Mouse (Mus musculus) retina, adult 2 months (tissue): ENCODE results near the gene Asb6.

ENCODE experiments used
- DNase-seq: peaks from one replicate; pipeline ENCODE4 v3.0.0-alpha.2; 2012; ENCODE audit warnings: low read depth, low spot score

Asb6 gene

DNA sequence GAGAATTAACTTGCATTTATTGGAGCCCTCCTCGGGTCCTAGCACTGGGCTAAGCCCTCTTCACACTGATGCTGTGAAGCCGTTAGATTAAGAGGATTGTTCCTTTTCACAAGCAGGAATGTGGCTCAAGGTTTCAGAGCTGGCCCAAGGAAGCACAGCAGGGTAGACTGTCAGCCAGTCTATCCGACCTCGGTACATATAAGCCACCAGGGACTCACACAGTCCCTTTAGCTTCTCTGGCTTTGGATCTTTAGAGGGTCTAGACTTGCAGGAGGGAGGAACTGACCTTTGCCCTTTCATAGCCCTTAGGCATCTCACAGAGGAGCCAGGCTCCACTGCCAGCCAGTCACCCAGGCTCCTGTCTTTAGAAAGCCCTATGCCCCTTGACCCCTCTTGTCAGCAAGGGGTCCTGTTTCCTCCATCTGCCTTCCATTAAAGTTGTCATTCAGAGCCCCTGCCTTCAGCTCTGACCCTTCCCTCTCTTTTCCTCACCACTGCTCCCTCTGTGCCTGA lies at the start of gene Asb6:
Asb6 (minus strand) TSS at position 51 of the 513 bp plus-strand sequence.
- DNase-seq: no peak

DNA sequence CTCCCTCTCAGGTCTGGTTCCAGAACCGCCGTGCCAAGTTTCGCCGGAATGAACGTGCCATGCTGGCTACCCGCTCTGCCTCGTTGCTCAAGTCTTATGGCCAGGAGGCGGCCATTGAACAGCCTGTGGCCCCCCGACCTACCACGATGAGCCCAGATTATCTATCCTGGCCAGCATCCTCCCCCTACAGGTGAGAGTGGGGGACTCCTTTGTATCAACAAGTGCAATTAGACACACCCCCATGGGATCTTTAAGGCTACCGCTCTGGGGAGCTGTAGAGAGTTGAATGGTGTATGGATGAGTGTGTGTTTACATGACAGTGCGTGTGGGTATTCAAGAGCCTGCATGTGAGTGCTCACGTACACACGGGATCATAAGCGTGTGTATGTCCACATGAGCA lies 49.3 kb upstream of the Asb6 start:
- no peak for DNase-seq

- DNase-seq: no peak
These were observed 45.7 kb upstream of the Asb6 start for GRCm38 (mm10) chr2:30875621-30876432.

GRCm38 (mm10) chr2:30875096-30875495 lies 45.0 kb upstream of the Asb6 start:
- no peak for DNase-seq

DNA sequence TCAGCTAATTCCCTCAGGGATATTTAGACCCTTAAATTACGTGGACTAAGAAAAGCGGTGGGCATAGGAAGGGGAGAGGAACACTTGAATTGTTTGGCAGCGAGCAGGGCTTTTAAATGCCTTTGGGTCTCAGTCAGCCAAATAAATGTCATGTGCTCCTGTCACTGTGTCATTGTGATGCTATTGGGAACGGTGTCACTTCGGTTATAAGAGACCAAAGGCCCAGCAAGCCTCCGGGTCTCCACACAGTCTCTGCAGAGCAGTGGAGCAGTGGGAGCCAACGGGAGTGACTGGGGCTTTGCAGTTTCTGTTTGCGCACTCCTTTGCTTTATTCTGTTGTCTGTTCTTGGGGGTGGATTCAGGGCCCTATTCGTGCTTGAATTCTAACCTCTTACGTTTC lies 44.3 kb upstream of the Asb6 start:
- DNase-seq: no peak

- DNase-seq: no peak
These were observed 42.5 kb upstream of the Asb6 start for GRCm38 (mm10) chr2:30872669-30873068.

DNA sequence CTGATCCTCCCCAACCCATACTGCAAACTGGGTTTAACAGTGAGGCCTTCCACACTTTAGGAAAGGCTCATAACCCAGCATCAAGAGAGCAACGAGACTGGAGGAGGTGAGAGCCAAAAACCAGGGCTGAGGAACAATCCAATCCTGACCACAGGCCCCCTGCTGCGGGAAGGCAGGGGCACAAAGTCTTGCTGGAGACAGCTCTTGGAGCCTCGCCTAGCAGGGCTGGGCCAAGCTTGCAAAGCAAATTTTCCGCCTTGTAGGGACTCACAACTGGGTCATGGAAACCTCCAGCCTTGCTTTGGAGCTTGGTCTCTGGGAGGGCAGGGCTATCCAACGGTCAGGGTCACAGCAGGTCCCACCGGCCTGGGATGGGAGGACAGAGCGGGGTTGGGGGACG lies 40.7 kb upstream of the Asb6 start:
- DNase-seq: no peak

GRCm38 (mm10) chr2:30865426-30865825 lies 35.3 kb upstream of the Asb6 start:
- no peak for DNase-seq

DNA sequence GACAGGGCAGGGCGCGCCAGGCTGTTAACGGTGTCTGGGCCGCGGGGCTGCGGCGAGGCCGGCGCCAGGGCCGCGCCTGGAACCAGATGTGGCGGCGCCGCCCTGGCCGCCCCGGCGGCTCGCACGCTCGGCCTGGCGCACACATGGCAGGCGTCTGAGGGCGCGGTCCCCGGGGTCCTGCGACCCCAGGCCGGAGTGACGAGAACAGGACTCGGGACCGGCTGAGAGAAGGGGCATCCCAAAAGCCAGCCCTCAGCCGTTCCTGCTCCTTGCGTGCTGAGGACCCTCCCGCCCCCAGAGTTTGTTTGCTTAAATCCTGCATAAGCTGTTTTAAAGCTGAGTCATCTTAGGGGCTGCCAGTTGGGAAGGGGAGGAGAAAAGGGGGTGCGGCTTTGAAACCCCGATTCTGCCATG lies 34.8 kb upstream of the Asb6 start:
- DNase-seq: no peak

DNA sequence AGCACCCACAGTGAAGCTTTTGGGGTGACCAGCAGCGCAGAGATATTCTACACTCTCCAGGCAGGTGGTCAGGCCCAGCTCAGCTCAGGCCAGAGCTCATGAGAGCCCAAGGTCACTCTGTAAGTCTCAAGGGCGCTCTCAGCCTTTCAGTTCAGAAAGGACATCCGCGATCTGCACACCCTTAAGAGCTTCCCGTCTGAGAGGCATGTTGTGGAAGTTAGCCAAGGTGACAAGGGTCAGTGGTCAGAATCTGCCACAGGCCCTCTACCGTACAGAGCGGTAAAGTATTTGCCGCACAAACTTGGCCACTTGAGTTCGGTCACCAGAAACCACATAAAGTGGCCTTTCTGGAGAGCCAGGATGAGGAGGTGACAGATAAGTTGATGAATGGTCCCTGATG lies 33.4 kb upstream of the Asb6 start:
- no peak for DNase-seq

- DNase-seq: no peak
These were observed 31.9 kb upstream of the Asb6 start for GRCm38 (mm10) chr2:30862081-30862480.

GRCm38 (mm10) chr2:30859782-30860181 lies 29.6 kb upstream of the Asb6 start:
- no peak for DNase-seq

GRCm38 (mm10) chr2:30857076-30857475 lies 26.9 kb upstream of the Asb6 start:
- DNase-seq: no peak

DNA sequence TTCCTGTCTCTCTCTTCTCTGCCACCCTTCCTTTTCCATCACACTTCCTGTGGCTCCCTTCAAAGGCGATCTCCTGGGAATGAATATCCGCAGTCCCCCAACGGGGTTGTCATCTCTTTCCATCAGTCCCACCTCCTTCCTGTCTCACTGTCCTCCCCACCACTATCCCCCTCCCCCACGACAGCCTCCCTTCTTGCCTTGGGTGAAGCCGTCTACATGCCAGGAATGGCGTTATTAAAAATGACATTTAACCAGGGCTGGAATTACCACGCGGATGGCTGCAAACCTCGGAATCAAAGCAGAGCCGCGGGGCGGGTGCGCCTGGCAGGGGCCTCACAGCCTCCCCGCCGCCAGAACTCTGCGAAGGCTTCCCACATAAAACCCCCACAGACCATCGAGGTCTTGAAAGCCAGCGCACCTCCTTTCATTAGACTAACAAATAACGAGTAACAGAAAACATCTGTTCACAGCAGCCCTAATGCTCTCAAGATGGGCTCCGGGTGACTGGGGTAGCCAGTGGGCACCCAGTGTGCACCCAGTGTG lies 22.7 kb upstream of the Asb6 start:
- DNase-seq: no peak

DNA sequence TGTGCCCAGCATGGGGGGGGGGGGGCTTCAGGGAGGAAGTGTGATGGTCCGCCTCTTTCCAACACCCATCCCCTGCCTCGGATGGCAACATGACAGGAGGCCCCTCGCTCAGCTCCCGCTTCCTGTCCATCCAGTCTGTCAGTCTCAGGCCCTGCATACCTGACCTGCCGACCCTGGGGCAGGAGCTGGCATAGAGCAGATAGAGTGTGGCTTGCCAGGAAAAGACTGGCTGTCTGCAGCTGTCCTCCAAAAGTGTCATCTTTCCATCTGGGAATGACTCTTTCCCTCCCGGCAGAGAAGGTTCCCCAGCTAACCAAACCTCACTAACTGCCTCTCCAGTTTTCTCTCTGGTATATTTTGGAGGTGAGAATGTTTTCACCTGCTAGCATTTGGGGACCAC lies 20.4 kb upstream of the Asb6 start:
- no peak for DNase-seq

GRCm38 (mm10) chr2:30848184-30848583 lies 18.1 kb upstream of the Asb6 start:
- DNase-seq: no peak

- DNase-seq: no peak
These were observed 16.6 kb upstream of the Asb6 start for GRCm38 (mm10) chr2:30846723-30847122.

- DNase-seq: no peak
These were observed 16.1 kb upstream of the Asb6 start for GRCm38 (mm10) chr2:30846236-30846635.

DNA sequence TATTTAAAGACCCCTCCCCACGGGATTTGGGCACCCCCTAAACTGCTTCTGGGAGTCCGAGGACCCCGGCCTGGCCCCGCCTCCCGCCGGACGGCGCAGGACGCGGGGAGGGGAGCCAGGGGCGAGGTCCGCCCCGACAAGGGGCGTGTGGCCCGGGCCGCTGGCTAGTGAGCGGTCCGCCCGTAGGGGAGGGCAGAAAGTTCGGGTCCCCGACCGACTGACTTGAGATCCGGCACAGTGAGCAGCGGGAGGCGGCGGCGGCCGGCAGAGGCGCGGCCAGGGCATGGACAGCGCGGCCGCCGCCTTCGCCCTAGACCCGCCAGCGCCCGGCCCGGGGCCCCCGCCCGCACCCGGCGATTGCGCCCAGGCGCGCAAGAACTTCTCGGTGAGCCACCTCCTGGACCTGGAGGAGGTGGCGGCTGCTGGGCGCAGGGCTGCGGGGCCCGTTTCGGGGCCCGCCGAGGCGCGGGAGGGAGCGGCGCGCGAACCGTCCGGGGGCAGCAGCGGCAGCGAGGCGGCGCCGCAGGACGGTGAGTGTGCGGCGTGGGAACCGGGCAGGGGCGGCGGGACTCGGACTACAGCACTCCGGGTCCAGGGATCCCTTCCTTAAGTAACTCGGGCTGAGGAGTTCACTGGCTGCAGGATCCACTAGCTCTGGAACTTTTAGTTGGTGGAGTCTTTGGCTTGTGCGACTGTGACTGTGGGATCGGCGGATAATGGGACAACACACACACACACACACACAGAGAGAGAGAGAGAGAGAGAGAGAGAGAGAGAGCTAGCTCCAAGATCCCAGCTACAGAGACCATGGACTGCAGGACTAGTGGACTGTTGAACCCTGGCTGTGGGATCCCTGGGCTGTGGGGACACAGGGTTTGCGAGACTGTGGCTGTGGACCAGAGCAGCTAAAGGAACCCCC lies 15.3 kb upstream of the Asb6 start:
- DNase-seq: no peak

- DNase-seq: no peak
These were observed 12.5 kb upstream of the Asb6 start for GRCm38 (mm10) chr2:30842615-30843014.

DNA sequence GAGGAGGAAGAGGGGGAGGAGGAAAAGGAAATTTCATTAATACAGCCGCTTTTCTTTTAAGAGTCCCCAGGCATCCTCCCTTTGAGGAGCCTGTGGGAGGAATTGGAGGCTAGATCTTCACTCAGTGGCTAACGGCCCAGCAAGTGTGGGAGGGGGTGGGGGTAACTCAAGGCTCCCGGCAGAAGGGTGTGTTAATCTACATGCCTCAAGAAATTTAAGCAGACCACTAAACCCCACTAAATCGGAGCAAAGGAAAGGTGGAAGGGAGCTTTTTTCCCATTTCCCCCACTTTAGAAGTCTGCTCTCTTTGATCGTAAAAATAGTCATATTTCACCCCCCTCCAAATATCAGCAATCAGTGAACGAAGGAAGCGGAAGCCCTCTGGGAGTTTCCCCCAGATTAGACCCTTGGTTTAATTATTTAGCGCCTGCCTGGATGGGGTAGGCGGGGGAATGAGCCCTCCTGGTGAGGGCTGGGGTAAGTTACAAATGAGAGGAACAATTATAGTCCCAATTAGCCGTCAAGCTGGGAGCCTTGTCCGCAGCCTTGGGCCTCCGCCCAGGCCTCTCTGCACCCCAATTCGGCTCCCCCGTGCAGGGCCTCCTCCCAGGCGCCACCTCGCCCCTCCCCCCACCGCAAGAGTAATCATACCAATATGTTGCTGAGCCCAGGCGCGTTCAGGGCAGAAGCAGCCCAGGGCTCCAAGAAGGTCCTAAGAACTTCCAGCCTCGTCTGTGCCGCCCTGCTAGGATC lies 6.3 kb upstream of the Asb6 start:
- no peak for DNase-seq
